Comparison of ENCODE assay signal across 13 mouse cellular contexts in the genomic region with DNA sequence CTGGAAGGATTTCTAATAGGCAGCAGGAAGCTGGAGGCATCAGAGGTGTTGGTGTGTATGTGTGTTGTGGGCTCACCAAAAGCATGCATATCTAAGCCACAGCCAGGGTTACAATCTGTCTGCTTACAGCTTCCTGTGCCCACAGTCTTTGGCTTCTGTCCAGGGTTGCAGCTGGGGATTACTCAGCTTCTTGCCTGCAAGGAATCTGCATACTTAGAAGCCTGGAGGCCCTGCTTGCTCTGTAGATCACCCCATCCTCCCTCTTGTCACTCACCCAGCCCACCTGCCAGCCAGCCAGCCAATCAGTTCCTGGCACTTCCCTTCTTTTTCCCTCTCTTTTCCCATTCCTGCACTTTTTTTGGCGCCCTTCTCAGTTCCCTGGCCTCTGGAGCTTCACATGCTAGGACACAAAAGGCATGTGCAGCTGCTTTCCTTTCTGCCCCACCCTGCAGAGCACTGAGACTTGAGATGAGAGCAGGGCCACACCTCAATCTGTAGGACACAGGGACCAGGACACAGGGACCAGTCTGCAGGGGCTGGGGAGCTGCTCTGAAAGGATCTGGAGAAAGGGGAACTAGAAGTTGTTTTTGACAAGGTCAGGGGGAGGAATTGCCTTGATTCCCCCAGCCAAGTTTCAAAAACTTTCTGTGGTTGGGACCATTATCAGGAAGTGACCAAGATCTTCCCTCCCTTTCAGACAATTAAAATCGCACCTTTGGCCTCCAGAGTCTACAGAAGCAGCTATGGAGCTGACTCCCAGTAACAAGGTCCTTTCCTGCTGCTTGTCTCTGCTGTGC. TPM values are rescaled to one million over a fixed set of nuclear protein-coding genes. Genes with fewer than 3 reads are reported as not detected.
DNase-seq lines count a peak whose midpoint lies in the region; ATAC-seq and TF ChIP-seq lines count a peak whose summit lies in the region.
"Not testable (repeated sequence)": the region's sequence is repeated elsewhere in the genome, so short reads cannot be mapped to it uniquely, and the experiment has no call there.
"Had no signal": no experiment of that assay in that cellular context is flagged by ENCODE, and none has a peak within 500 bp of the region (broad histone marks: within the 10 kb centered on the region; RNA-seq: fewer than 3 reads in every experiment).

No protein-coding gene starts in this region.

- not testable (repeated sequence) for TF ChIP-seq CTCF in hindbrain, postnatal 0 days (IDR thresholded peaks at IDR 0.05; ENCODE audit: low read depth)

- no CpG with 5 or more reads among the region's 2 CpGs for WGBS in embryonic facial prominence, embryonic 13.5 days
- no CpG with 5 or more reads among the region's 2 CpGs for WGBS in forebrain, embryonic 15.5 days
- no CpG with 5 or more reads among the region's 2 CpGs for WGBS in heart, embryonic 12.5 days
- no CpG with 5 or more reads among the region's 2 CpGs for WGBS in hindbrain, postnatal 0 days
- WGBS in midbrain, embryonic 15.5 days, result no CpG with 5 or more reads among the region's 2 CpGs

- not testable (repeated sequence) for H3K4me1 ChIP-seq in embryonic facial prominence, embryonic 13.5 days; forebrain, embryonic 15.5 days; heart, embryonic 12.5 days (replicated peaks); hindbrain, postnatal 0 days (ENCODE audit: insufficient read depth, low read length); midbrain, embryonic 15.5 days

- H3K9ac ChIP-seq in embryonic facial prominence, embryonic 13.5 days; forebrain, embryonic 15.5 days (replicated peaks); heart, embryonic 12.5 days; hindbrain, postnatal 0 days (replicated peaks; ENCODE audit: low read length); midbrain, embryonic 15.5 days: not testable (repeated sequence)

- 0 out of 2 replicates have a peak, but pooled peaks have one; percentile 67 for ATAC-seq in embryonic facial prominence, embryonic 13.5 days (ENCODE audit: insufficient number of reproducible peaks, insufficient read depth, low FRiP score, low TSS enrichment, low read depth)
- ATAC-seq in forebrain, embryonic 15.5 days (replicated peaks), result peak; percentile 93
- ATAC-seq in heart, embryonic 12.5 days (ENCODE audit: insufficient number of reproducible peaks, low FRiP score), result 0 out of 2 replicates have a peak, but pooled peaks have one; percentile 36
- 0 out of 2 replicates have a peak, but pooled peaks have one; percentile 38 for ATAC-seq in hindbrain, postnatal 0 days
- ATAC-seq in megakaryocyte, adult 5-6 weeks (ENCODE audit: poor library complexity, severe bottlenecking), result peak; percentile 73
- ATAC-seq in midbrain, embryonic 15.5 days (replicated peaks), result peak; percentile 71

- not testable (repeated sequence) for H3K27ac ChIP-seq in embryonic facial prominence, embryonic 13.5 days; forebrain, embryonic 15.5 days (replicated peaks); heart, embryonic 12.5 days (ENCODE audit: poor library complexity, severe bottlenecking); hindbrain, postnatal 0 days; midbrain, embryonic 15.5 days

- not testable (repeated sequence) for H3K4me2 ChIP-seq in embryonic facial prominence, embryonic 13.5 days; forebrain, embryonic 15.5 days (replicated peaks); heart, embryonic 12.5 days; hindbrain, postnatal 0 days (ENCODE audit: low read depth, low read length); midbrain, embryonic 15.5 days

- H3K27me3 ChIP-seq in embryonic facial prominence, embryonic 13.5 days; forebrain, embryonic 15.5 days; heart, embryonic 12.5 days (replicated peaks); hindbrain, postnatal 0 days (ENCODE audit: insufficient read depth, low read length); midbrain, embryonic 15.5 days (replicated peaks): not testable (repeated sequence)

- DNase-seq in hindbrain, postnatal 0 days (ENCODE audit: low spot score), result not testable (repeated sequence)
- peak; percentile 4 for DNase-seq in layer of hippocampus, adult 9-11 months

- H3K4me3 ChIP-seq in embryonic facial prominence, embryonic 13.5 days; forebrain, embryonic 15.5 days; heart, embryonic 12.5 days; hindbrain, postnatal 0 days (ENCODE audit: low read length); midbrain, embryonic 15.5 days: not testable (repeated sequence)

- H3K9me3 ChIP-seq in embryonic facial prominence, embryonic 13.5 days; forebrain, embryonic 15.5 days; heart, embryonic 12.5 days (replicated peaks); hindbrain, postnatal 0 days (ENCODE audit: low read length); midbrain, embryonic 15.5 days: not testable (repeated sequence)

- H3K36me3 ChIP-seq in embryonic facial prominence, embryonic 13.5 days; forebrain, embryonic 15.5 days; heart, embryonic 12.5 days; hindbrain, postnatal 0 days (ENCODE audit: insufficient read depth, low read length); midbrain, embryonic 15.5 days (replicated peaks): not testable (repeated sequence)

RNA-seq across cellular contexts. Expression of gene Raet1d, which starts 32.9 kb away (rescaled TPM):
- polyA plus RNA-seq in embryonic facial prominence, embryonic 13.5 days (2015; fragmentation: Nextera tagmentation; extraction: Ambion mirVana), result 17.6 and 17.7 TPM in 2 replicates
- 3.0 and 4.1 TPM in 2 replicates for polyA plus RNA-seq in forebrain, embryonic 15.5 days (2015; fragmentation: Nextera tagmentation; extraction: Ambion mirVana)
- 10.6 and 11.5 TPM in 2 replicates for polyA plus RNA-seq in heart, embryonic 12.5 days (2016; fragmentation: Nextera tagmentation; extraction: Ambion mirVana)
- total RNA-seq in hindbrain, postnatal 0 days (2014; rRNA removed), result 0.10 TPM in 1 of 2 replicates, not detected in the other
- 0.71 and 1.2 TPM in 2 replicates for polyA plus RNA-seq in hindbrain, postnatal 0 days (2015; fragmentation: Nextera tagmentation; extraction: Ambion mirVana)
- total RNA-seq in megakaryocyte, adult 5-6 weeks (2015), result 0.62 TPM in 1 of 2 replicates, not detected in the other
- total RNA-seq in megakaryocyte, adult 5-6 weeks (2017), result 0.41 and 0.66 TPM in 2 replicates
- 1.4 and 2.4 TPM in 2 replicates for polyA plus RNA-seq in midbrain, embryonic 15.5 days (2015; fragmentation: Nextera tagmentation; extraction: Ambion mirVana)
- total RNA-seq: gastrocnemius, adult 8-10 months; heart, adult 8-10 months; left cerebral cortex, postnatal 10 days; megakaryocyte-erythroid progenitor cell, adult 5-6 weeks had no signal
- polyA plus RNA-seq: inflammation-experienced regulatory T-cells, adult 6 months; lung, adult 2 months had no signal

Comparison
In these comparisons a context has a peak if more than half of its experiments do, and no peak if none do; other contexts are left out.
1. ATAC-seq: peak in every context shown above with its lines; median percentile 93 in forebrain, embryonic 15.5 days; 73 in megakaryocyte, adult 5-6 weeks; 71 in midbrain, embryonic 15.5 days; 67 in embryonic facial prominence, embryonic 13.5 days; 38 in hindbrain, postnatal 0 days; 36 in heart, embryonic 12.5 days.